Mouse (Mus musculus) megakaryocyte-erythroid progenitor cell, adult 5-6 weeks (primary cell): Measurements from ENCODE around the gene Gnpat. TPM values are rescaled to one million over a fixed set of nuclear protein-coding genes. Genes with fewer than 3 reads are reported as not detected.
"Not testable (repeated sequence)": the region's sequence is repeated elsewhere in the genome, so short reads cannot be mapped to it uniquely, and the experiment has no call there.

Experiments
- ATAC-seq: replicated peaks from 2 replicates; pipeline ENCODE4 v1.8.0; 2016; ENCODE audit warnings: mild to moderate bottlenecking, inconsistent platforms; ENCODE audit not compliant: severe bottlenecking, poor library complexity, low FRiP score, low TSS enrichment
- total RNA-seq, 2 experiments: library from RNA; stranded (forward) in 1 of 2; stranded (reverse) in 1 of 2; fragments of 200-1000, 215-1000 nt in 1 of 2; fragments of >200 nt in 1 of 2; fragmentation: Nextera tagmentation in 1 of 2; gene quantifications; 2 replicates each; pipeline ENCODE4 v1.2.3; 2014 to 2017

Gnpat gene
- total RNA-seq, 2 experiments from 2014 or later = 55.6 to 98.2 TPM

DNA sequence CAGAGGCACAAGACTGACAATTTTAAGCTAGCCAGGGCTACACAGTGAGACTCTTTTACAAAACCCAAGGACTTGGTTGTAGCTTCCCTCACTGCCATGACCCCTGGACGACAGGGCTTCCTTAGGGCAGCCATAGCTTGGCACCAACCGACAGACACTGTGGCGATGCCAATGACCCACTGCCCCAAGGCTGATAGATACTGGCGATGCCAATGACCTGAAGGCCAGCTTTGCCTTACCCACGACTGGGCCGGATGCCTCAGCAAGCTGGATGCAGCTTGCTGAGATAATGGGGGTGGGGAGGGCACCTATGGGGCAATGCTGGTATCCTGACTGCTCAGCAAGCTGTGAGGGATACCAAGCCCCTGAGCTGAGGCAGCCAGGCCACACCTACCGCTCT is 21.9 kb upstream of the Gnpat start:
- no peak for ATAC-seq

DNA sequence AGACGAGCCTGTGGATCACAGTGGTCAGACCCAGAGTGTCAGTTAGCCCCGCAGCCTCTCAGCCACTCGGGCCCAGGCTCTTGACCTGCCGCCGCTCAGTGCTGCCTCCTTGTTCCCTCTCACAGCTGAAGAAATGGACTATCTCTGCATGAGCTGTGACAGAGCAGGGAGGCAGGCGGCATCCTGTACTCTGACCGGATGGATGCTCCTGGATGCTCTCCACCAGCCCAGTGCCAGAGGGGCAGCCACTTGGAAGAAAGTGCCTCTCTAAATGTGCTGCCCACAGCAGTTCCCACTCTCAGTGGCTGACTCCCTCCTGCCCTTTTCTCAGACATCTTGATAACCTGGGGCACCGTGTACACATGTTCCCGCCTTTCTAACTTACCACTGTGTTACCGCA is 21.1 kb upstream of the Gnpat start:
- ATAC-seq = no peak

DNA sequence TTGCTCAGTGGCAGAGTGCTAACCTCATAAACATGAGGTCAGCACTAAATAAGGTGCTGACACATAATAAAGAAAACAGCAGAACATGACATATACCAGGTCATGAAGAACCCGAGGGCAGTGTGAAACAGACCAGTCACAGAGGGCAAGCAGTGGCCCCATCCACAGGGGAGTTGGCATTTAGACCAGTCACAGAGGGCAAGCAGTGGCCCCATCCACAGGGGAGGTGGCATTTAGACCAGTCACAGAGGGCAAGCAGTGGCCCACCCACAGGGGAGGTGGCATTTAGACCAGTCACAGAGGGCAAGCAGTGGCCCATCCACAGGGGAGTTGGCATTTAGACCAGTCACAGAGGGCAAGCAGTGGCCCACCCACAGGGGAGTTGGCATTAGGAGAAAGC is 19.9 kb upstream of the Gnpat start:
- ATAC-seq = not testable (repeated sequence)

DNA sequence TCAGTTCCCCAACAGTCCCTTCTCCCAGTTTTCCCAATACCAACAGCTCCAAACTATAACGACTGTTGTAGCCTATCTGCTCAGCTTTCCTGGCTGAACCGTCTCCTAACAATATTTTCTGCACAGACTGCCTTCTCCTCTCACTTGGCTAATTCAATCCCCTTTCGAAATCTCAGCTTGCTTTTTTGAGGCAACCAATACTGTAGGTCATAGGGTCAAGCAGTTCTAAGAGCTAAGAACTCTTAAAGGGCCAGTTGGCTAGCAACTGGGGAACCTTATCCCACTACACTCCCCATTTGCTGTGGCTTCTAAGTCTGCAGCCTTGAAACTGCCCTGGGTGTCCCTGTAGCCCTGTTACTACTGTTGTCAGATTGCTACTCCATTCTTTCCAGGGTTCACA is 17.7 kb upstream of the Gnpat start:
- ATAC-seq = no peak

- ATAC-seq = no peak
Measured at GRCm38 (mm10) chr8:124845573-124845972, 17.3 kb upstream of the Gnpat start.

- ATAC-seq = no peak
Measured at GRCm38 (mm10) chr8:124853511-124853910, 9.3 kb upstream of the Gnpat start.

GRCm38 (mm10) chr8:124859466-124859865 is 3.4 kb upstream of the Gnpat start:
- 0 out of 2 replicates have a peak, but pooled peaks have one; percentile 44 for ATAC-seq

- no peak for ATAC-seq
Measured at GRCm38 (mm10) chr8:124860188-124860587, 2.6 kb upstream of the Gnpat start.

- ATAC-seq = peak; percentile 25; the same call in 1 of the 2 replicates
Measured at GRCm38 (mm10) chr8:124863163-124863677, 387 bp downstream of the Gnpat start.

DNA sequence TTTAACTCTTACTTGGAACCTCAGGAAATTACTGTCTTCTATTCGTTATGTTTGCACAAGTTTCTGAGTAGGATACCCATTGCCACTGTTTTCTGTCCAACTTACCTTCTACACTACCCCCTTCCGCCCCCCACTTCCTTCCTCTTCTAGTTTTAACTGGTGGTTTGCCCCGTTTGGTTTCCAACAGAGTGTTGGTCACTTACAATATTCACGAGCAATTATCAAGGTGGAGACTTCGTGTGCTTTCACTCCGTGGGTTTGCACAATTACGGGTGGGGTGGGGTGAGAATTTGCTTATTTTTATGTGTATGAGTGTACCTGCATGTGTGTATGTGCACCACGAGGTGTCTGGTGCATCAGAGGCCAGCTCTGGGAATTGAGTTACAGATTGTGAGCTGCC is 896 bp downstream of the Gnpat start:
- ATAC-seq = no peak

DNA sequence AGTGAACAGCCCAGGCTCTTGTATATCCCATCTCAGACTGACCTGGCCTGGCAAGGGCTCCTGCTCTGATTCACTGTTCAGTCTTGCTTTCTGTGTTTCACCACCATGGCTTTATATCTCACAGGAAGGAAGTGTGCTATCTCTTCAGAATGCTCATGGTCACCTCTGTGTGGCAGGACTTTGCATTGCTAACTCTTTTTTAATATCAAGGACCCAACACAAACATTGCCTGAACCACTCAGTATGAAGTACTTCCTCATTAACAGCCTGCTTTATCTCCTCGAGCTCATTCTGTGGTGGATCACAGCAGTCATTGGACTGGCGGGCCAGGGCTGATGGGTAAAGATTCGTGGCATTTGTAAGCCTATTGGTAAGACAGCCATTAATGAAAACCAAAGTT is 3.8 kb downstream of the Gnpat start:
- peak; percentile 50 for ATAC-seq

- ATAC-seq = peak; percentile 20; the same call in 1 of the 2 replicates
Measured at GRCm38 (mm10) chr8:124867126-124867525, 4.3 kb downstream of the Gnpat start.

DNA sequence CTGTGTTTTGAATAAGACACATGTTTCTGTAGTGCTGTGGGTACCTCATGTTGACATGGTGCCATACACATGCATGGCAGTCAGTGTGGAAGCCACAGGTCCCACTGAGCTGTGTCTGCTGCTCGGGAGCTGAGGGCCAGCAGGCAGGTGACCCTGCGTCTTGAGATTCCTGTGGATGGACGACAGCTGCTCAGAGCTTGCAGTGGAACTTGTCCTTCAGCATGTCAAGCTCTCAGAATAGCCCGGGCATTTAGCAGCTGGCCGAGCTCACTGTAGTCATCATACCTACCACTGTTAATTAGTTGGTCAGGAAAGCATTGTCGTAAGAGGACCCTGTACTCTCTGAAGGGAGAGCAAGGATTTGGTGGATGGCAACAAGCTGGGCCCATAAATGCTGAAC is 6.9 kb downstream of the Gnpat start:
- ATAC-seq = no peak

DNA sequence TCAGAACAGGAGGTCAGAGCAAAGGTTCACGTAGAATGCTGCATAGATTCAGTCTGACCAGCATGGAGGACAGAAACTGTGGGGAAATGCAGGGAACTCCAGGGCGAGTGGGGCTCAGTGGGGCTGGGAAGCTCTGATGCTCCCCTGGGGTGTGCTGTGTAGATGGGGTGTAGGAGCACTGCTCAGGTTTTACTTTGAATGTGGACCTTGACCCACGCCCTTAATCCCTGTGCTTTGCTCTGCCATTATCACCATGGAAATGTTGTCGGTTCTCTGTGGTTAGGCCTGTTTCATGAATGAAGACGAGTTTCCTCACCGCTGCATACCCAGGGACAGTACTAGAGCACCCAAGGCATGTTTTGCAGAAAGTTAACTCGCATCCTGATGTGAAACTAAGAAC is 8.6 kb downstream of the Gnpat start:
- no peak for ATAC-seq

- no peak for ATAC-seq
Measured at GRCm38 (mm10) chr8:124872081-124872480, 9.2 kb downstream of the Gnpat start.

- ATAC-seq = no peak
Measured at GRCm38 (mm10) chr8:124872690-124873089, 9.9 kb downstream of the Gnpat start.

DNA sequence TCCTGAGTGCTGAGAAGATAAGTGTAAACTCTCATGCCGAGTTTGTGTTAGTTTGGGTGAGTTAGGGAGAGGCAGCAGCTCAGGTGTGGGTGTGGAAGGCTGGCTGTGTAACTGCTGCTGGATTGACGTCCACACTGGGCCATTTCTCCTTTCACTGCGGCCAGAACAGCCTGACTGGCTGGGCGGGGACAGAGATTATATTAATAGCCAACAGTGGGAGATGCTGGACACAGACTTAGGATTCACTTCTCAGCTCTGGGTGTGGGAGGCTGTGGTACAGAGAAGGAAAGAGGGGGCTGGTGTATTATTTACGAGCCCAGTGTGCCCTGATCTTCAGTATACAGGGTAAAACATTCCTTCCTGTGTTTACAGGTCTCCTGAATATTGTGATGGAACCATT is 15.3 kb downstream of the Gnpat start:
- ATAC-seq = no peak

DNA sequence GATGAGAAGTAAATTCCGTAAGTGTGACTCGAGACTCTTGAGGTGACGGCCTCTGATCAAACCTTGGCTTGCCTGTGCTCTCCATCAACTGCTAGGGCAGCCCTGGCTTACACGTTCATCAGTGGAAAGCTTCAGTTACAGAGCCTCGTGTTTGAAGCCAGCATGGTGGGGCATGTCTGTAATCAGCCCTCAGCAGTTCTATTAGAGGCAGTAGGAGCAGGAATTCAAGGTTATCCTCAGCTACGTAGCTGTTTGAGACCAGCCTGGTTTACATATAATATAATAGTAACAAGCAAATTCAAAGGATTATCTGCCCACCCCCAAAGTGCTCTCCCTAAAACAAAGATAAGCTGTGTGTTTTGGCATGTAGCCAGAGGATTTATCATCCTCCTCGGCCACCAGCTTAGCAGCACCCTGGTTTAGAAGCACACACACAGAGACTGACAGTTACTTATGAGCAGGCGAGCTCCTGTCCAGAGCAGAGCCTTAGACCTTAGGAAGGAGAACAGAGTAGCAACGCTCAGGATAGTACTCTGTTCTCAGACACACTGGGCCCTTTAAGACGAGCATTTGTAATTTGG is 16.2 kb downstream of the Gnpat start:
- ATAC-seq = peak; percentile 92

GRCm38 (mm10) chr8:124888385-124888784 is 25.6 kb downstream of the Gnpat start:
- no peak for ATAC-seq

DNA sequence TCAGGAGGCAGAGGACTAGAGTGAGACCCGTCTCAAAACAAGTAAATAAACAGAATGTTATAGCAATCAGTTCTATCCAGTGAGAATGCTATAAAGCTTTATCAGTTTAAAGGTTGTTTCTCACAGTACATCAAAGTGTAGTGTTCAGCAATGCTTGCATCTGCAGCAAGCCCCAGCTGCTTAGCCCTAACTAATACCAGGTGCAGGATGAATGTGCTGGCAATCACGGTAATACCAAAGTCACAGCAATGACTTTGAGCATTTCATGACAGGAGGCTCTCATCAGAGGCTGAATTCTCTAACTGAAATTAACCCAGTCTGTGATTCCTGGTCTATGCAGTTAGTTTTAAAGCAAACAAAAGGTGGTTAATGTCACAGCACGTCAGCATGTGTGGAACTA is 29.8 kb downstream of the Gnpat start:
- no peak for ATAC-seq

- ATAC-seq = no peak
Measured at GRCm38 (mm10) chr8:124896010-124896631, 33.3 kb downstream of the Gnpat start.
